Mouse (Mus musculus) hindlimb bud, embryonic 11.5 days (tissue): ENCODE results near the gene Slc39a1.
"Not testable (repeated sequence)": the region's sequence is repeated elsewhere in the genome, so short reads cannot be mapped to it uniquely, and the experiment has no call there.

Experiments used
- DNase-seq: peaks from one replicate; pipeline ENCODE4 v3.0.0-alpha.2; 2012; ENCODE audit warnings: low read depth, low spot score; ENCODE audit errors: extremely low spot score

The Slc39a1 gene

GRCm38 (mm10) chr3:90241251-90241650, 6.7 kb upstream of the Slc39a1 start:
- DNase-seq: no peak

GRCm38 (mm10) chr3:90241669-90242358, 6.2 kb upstream of the Slc39a1 start:
- DNase-seq: no peak

- no peak for DNase-seq
Observed at GRCm38 (mm10) chr3:90242984-90243775, 4.8 kb upstream of the Slc39a1 start, which contains the start of gene Creb3l4. Gene Creb3l4 (minus strand): TSS chr3:90243512.

DNA sequence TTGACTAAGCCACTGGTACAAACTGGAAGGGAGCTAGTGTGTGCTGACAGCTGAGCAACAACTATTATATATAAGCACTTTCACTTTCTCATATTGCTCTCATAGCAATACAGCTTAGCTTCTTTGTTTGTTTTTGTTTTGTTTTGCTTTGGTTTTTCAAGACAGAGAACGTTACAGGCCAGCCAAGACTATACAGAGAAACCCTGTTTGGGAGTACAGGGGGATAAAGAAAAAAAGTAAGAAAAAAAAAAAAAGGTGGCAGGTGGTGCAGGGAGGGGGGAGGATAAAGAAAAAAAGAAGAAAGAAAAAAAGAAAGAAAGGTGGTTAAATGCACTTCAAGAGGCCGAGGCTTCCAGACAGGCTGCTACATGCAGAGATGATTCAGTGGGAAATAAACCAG, 2.6 kb upstream of the Slc39a1 start:
- DNase-seq: no peak

- no peak for DNase-seq
Observed at GRCm38 (mm10) chr3:90247630-90247959, 377 bp upstream of the Slc39a1 start.

- no peak for DNase-seq
Observed at GRCm38 (mm10) chr3:90248746-90249100, 751 bp downstream of the Slc39a1 start.

GRCm38 (mm10) chr3:90250791-90251190, 2.8 kb downstream of the Slc39a1 start:
- DNase-seq: no peak

DNA sequence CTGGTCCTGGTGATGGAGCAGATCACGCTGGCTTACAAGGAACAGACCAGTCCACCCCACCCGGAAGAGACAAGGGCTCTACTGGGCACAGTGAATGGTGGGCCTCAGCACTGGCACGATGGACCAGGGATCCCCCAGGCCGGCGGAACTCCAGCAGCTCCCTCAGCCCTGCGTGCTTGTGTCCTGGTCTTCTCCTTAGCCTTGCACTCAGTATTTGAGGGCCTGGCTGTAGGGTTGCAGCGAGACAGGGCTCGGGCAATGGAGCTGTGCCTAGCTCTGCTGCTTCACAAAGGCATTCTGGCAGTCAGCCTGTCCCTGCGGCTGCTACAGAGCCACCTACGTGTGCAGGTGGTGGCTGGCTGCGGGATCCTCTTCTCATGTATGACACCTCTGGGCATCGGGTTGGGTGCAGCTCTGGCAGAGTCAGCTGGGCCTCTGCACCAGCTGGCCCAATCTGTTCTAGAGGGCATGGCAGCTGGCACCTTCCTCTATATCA, 3.8 kb downstream of the Slc39a1 start:
- DNase-seq: not testable (repeated sequence)

DNA sequence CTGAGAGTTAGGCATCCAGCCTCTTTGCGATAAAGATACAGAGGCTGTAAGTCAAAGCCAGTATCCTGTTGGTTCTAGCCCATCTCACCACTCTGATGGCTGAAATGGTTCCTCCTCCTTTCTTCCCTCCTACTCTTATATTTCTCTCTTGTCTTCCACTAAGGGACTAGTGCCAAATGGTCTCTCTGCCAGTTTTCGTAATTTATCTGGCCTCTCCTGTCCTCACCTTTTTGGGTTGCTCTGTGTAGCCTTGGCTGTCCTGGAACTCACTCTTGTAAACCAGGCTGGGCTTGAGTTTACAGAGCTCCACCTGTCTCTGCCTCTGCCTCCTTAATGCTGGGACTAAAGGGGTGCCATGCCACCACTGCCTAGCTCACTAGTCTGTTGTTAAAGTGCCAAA, 4.7 kb downstream of the Slc39a1 start:
- not testable (repeated sequence) for DNase-seq

DNA sequence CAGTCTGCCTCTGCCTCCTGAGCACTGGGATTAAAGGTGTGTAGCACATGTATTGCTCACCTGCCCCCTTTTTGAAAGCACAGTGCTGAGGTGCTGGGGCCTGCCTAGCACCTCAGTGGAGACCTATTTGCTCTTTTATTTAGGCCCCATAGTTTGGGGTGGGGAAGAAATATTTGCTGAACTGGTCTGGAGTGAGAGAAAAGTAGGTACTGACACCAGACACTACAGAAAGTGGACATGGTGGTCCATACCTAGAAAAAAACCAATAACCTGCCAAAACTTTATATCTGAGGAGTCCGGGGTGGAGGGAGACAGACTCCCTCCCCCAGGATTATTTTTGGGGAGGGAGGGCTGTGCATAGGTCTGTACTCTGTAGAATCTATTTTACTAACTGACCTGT, 5.2 kb downstream of the Slc39a1 start:
- not testable (repeated sequence) for DNase-seq

GRCm38 (mm10) chr3:90253653-90254418, 5.9 kb downstream of the Slc39a1 start, which contains the start of gene Crtc2:
Gene Crtc2 (plus strand): TSS chr3:90254163.
- DNase-seq: peak; percentile 84

GRCm38 (mm10) chr3:90254419-90255193, 6.6 kb downstream of the Slc39a1 start:
- no peak for DNase-seq

- DNase-seq: no peak
Observed at GRCm38 (mm10) chr3:90255194-90255565, 7.2 kb downstream of the Slc39a1 start.

DNA sequence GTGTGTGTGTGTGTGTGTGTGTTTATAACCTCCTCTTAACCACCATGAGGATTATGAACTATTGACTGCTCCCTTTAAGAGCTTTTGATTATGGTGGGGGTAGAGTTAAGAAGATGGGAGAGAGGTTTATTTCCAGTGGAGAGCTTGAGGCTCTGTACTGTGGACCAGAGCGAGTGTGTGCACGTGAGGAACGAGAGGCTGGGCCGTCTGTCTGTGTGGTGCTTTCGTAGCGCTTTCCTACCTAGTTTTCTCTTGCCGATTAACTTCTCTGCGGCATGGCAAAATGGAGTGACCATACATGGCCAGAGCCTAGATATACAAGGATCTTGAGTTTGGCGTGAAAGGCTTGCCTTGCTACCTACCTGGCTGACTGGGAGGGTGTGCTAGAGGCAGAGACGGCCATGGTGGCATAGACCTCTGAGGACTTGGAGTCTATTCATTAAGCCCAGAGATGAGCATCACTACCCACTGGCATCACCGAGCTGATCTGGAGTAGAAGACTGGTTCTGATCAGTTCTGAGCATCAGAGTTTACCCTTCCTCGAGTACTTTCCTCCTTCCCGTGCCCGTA, 7.9 kb downstream of the Slc39a1 start:
- no peak for DNase-seq

GRCm38 (mm10) chr3:90256731-90257530, 9.0 kb downstream of the Slc39a1 start:
- no peak for DNase-seq

GRCm38 (mm10) chr3:90258521-90258920, 10.5 kb downstream of the Slc39a1 start:
- DNase-seq: no peak

GRCm38 (mm10) chr3:90263121-90263771, 15.3 kb downstream of the Slc39a1 start:
- DNase-seq: no peak

- no peak for DNase-seq
Observed at GRCm38 (mm10) chr3:90264687-90265033, 16.7 kb downstream of the Slc39a1 start.
